Mouse (Mus musculus) adrenal gland, adult 2 months (tissue): ENCODE results near the gene Dmgdh. TPM values are rescaled to one million over a fixed set of nuclear protein-coding genes. Genes with fewer than 3 reads are reported as not detected.

ENCODE experiments used
- DNase-seq: peaks from one replicate; pipeline ENCODE4 v3.0.0; 2021
- polyA plus RNA-seq: library from polyadenylated mRNA; depleted of rRNA; stranded (reverse); fragments of >200 nt; gene quantifications from 2 replicates; pipeline ENCODE4 v1.2.3, GENCODE M21; 2012
- total RNA-seq, 2 experiments: library from RNA; stranded (reverse); gene quantifications; 2 replicates each; pipeline ENCODE4 v1.2.3; 2021

Dmgdh gene
- total and polyA plus RNA-seq, 3 experiments: 0.17 to 0.89 TPM; not detected in 1

DNA sequence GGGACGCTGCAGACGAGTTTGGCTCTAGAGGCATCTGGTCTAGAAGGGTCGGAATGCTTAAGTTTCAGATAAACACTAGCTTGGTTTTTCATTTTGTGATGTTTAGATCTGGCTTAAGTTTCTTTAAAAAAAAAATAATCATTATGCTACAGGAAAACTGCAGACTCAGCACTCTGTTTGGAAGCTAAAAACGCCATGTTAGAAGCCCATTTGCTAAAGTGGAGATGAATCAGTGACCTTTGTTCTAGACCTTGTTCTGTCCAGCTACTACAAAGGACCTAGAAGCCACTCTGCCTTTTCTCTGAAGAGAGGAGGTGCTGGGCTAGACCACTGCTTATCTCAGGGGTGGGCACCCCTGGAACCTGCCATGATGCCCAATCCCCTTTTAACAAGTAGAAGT lies 36.1 kb downstream of the Dmgdh start:
- DNase-seq: no peak

DNA sequence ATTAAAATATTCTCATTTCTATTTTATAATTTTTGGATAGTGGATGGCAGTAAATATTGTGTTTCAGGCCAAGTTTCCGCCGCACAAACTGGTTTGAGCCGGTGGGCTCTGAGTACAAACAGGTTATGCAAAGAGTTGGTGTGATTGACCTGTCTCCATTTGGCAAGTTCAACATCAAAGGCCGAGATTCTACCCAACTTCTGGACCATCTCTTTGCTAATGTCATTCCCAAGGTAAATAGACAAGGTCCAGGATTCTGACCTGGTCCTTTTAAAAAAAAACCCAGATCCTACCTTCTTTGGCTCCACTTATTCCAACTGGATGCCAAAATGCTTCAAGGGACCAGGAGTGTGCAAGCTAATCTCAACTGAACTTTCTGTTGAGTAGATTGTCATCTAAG lies 37.0 kb downstream of the Dmgdh start:
- DNase-seq: no peak

DNA sequence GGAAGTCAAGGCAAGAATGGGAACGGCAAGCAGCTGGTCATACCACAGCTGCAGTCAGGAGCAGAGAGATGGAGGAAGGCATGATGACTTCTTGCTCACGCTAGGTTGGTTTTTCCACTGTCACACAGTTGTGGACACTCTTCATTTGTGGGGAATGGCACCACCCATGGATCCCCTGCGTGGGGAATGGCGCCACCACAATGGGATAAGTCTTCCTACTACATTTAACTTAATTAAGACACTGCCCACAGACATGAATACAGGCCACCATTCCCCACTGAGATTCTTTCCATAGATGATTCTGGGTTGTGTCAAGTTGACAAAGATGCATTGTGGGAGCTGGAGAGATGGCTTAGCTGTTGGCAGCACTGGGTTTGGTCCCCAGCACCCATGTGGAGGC lies 38.1 kb downstream of the Dmgdh start:
- no peak for DNase-seq

DNA sequence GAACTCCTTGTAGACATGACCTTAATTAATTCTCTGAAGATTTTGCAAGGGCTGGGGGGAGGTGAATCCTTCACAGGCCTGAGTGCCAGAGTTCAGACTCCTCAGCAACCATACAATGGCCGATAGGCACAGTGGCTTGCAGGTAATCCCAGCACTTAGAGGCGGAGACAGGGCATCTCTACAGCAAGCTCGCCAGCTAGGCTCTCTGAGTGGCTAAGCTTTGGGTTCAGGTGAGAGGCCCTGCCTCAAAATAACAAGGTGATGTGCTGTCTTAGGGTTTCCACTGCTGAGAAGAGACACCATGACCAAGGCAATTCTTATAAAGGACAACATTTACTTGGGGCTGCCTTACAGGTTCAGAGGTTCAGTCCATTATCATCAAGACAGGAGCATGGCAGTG lies 39.6 kb downstream of the Dmgdh start:
- DNase-seq: no peak

DNA sequence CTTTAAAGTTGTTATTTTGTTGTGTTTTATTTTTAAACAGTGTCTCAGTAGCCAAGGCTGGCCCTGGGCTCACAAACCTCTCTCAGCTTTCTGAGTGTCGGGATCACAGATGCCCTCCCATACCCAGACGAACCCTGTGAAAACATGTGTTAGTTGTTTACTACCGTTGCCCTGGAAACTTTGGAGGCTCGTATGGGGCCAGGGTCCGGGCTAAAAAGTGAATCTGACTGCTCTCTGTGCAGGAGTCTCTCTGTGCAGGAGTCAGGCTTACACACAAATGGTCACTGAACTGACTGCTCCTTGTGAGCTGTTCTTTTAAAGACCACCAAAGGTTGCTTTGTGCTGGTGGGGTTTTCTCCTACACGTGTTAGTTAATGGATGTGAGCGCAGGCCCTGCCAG lies 42.9 kb downstream of the Dmgdh start:
- no peak for DNase-seq

DNA sequence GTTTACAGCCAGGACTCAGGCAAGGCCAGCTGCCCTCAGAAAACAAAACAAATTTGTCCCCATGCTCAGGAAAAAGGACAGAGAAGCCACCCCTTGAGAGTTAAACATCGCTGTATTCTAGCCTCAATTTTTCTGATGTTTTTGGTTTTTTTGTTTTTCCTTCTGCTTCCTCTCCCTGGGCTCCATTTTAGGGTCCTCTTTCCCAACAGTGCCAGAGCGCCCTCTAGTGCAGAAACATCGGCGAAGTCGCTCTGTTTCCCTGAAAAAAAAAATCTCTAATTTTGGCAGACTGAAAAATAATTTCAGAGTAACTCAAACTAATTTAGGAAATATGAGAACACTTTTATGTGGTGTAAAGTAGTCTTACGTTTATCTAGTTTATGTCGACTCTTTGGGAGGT lies 44.7 kb downstream of the Dmgdh start:
- peak; percentile 58 for DNase-seq

DNA sequence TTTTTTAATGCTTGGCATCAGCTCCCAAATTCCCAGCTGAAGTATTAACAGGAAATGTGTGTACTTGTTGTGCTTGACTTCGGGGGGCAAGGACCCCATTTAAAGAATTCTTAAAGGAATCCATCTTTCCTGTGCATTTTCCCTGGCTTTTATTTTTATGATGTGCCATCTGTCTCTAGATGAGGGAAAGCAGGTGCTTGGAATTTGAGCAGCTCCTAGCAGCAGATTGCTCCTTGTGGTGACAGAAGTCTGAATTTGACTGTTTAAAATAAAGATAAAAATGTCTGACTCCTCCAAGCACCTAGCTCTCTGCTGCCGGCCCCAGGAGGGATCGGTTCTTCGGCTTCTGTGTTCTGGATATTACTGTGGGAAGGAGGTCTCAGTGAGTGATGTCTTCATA lies 47.7 kb downstream of the Dmgdh start:
- DNase-seq: no peak

DNA sequence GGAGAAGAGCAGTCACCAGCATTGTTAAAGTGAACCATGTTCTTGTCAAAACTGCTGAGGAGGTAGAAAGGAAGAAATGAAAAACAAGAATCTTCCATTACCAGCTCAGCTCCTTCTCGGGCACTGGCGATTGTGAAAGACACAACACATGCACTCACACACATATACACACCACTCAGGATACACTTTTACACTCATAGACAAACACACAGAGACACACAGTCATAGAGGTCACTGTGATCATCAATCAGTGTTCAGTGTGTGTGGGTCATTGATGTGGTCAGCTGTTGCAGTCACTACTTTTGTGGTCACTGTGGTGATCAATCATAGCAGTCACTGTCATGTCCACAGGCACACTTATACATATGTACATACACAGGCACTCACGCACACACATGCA lies 49.2 kb downstream of the Dmgdh start:
- DNase-seq: no peak

DNA sequence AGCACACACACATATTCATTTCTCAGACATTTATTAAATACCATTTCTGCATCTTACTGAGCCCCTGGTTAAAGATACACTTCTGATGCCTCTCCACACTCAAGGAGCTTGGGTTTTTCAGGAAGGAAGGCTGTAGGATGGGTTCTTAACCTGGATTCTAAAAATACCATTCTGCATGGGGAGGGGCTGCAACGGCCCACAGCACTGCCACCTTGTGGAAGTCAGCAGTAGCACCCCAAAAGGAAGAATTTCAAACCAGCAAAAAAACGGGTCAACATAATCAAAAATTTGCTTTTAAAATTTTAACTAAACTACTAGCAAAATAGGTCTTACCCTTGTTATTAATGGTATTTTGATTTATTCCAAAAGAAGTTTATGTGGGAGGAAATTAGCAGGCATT lies 50.0 kb downstream of the Dmgdh start:
- DNase-seq: peak; percentile 9

DNA sequence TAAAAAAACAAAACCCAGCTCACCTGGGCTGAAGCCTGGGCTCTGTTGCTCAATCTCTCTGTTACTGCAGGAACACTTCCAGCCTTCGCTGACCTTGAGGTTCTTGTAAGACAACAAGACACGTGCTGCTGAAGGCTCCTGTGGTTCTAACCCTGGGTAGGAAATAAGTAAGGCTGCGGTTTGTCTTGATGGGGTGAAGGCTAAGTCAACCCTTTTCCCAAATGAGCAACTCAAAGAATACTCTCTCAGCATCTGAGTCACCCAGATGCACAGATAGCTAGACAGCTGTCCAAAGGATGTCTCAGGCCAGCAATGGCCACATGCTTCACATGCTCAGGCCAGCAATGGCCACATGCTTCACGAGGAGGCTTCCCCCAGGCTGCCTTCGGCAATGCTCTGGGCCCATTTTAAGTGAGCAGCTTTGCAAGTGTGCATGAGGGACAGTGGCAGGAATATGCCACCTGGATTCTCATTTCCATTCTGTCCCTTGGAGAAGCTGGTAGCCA lies 61.0 kb downstream of the Dmgdh start:
- no peak for DNase-seq

DNA sequence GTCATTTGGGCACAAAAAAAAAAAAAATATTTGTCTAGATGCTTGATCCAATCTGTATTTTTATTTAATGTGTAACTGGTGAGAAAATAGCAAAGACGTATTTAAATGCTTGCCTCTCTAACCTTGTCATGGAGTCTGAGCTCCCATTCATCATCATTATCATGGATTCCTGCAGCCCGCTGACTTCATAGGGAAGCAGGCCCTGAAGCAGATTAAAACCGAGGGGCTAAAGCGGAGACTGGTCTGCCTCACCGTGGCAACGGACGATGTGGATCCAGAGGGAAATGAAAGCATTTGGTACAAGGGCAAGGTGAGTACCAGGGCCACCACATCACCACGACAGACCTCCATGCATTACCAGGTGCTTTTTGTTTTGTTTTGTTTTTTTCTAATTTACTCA lies 69.9 kb downstream of the Dmgdh start:
- DNase-seq: no peak

DNA sequence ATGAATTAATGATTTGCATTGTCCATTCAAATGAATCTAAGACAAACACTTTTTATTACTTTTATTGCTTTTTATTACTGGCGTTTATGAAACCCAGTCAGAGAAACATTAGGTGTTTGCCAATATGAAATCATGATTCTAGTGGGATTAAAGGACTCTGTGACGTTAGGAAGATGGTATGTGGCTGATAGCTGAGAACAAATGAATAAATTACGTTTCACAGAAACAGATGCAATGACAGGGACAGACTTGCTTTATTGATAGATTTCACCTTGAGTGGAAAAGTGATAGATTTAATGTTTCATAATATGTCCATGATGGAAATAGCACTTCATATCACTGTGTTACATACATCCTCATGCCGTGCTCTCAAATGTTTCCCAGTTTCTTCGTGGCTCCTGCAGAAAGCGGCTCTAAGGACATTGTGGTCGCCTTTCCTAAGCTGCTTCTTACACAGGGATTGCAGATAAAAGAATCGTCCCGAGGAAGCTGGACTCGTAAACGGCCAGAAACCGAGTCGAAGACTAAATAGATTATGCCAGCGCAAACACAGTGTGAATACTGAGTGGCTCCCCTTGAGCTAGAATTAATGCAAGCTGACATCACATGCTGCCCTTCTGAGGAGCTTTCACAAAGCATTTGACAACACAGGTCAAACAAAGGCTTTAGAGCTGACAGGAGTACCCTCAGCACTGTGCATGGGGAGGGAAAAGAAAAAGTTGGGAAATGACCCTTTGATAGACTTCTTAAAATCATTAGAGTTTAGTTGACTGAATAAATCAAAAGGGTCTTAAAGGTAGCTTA lies 78.6 kb downstream of the Dmgdh start:
- DNase-seq: no peak

DNA sequence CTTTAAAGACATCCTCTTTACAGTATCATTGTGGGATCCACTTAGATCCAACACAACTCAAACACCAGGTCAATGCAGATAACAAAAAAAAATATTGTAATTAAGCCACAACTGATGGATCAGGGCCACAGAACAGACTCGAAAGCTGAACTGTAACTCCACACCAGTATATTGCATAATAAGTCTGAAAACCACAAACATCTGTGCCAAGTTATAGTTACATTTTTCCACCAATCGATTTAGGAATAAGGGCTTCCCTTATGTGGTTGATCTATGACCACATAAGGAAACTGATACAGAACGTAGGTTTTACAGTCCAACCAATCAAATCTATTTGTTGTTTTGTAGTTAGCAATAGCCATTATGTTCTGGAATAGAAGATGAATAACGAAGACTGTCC lies 80.9 kb downstream of the Dmgdh start:
- no peak for DNase-seq

DNA sequence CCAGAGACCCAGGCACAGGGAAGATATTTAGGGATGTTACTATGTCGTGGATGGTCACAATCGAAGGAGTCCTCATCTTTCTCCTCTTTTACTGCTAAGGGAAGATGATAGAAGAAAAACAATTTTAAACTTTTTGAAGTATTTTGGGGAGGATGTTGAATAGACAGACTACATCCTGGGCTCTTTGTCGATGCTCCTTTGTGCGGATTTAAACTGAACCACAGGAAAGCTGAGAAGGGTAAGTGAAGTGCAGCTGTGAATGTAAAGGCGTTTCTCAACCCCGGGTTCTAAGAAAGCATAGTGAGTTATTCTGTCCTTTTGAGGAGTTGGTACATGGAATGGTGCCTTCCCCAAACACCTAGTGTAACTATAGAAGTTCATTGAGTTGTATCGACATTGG lies 82.4 kb downstream of the Dmgdh start:
- DNase-seq: no peak

DNA sequence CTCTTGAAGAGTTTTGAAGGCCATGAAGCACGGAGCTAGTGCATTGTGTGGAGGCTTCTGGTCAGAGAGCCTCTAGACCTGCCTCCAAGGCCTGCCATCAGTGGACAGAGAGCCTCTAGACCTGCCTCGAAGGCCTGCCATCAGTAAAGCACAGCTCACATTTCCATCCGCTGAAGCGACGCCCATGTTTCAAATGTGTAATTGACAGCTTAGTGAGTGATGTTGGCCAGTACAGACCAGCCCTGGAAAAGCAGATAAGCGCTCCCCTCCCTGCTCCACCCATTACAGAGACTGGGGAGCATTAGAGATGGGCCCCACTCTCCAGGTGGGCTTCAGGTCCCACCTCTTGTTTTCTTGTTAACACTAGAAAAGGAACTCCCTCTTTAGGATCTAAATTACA lies 83.3 kb downstream of the Dmgdh start:
- DNase-seq: no peak

DNA sequence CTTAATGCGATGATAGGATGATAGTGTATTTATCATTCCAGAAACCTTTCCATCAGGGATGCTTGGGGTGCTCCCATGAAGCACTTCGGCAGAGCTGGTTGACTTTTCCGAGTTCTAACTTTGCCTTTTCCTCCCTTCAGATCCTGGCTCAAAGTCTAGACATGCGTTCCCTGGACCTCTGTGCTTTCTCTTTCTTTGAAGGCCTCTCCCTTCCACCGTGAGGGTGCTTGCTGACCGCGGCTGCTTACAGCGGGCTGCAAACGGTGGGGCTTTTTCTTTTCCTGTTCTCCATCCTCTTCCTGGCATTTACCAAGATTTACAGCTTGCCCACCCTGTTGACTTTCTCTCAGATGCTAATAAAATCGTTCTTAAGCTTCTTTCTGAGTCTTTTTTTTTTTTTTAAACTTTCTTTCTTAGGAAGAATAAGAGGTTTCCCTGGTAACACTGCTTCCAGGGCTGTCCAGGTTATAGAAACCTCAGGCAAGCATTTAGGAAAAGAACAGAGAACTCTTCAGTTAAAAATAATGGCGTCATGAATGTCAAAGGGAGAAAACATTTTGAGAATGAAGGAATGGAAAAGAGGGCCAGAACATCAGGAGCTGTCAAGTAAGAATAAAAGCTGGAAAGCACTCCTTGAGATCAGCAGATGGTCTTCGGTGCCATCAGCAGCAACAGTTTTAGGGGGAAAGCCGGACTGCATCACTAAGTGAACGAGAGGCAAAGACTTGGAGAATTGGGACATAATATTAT lies 84.1 kb downstream of the Dmgdh start:
- no peak for DNase-seq

DNA sequence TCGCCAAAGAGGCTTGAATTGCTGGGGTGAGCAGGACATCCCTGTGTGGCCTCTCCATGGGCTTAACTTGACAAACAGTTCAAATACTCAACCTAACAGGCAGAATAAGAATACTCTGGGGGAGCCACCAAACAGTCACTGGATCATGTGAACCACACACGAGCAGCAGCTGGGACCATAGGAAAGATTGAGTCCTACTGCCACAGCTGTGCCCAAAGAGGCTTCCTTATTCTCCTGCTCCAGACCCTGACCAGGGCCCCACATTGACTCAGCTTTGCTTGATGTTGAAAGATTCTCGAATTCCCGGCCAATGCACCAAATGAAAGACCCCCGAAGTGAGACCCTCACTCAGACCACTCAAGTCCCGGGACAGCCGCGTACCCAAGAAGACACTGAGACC lies 87.6 kb downstream of the Dmgdh start:
- DNase-seq: no peak

DNA sequence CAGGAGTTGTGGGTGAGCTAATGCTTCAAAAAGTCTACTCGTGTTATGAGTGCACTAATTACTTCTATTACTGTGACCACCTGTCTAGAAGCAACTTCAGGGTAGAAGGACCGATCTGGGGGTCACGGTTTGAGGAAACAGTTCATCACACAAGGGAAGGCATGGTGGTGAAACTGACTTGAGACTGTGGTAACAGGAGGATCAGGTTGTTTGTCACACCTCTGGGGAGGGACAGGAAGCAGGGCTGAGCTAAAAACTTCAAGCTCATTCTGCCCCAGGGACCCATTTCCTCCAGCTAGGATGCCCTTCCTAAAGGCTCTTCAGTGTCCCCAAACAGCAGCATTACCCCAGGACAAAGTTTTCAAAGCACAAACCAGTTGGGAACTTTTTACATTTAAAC lies 88.6 kb downstream of the Dmgdh start:
- no peak for DNase-seq

DNA sequence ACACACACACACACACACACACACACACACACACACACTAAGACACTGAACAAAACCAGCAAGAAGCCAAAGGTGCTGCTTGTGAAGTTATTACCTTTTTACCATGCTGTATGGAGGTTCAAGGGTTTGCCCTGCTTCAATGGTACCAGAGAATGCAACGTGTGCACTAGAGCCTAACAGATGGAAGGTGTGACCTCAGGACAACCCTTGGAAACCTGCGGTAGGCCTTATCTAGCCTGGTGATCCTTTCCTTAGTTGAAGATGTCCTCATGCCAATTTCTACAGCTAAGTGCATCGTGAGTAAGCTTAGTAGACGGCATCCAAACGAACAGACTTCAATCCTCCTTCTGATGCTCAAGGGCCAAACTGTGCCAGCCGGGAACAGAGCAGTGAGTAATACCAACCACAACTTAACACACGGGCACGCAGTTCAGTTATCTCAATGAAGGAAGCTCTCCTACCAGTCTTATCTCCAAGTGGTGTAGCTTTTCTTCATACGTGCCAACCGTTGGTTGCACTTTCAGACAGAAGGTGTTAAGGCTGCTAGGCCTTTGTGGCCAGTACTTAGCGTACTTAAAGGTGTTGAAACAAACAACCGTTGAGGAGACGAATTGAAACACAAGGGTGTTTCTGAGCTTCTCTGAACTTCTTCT lies 90.2 kb downstream of the Dmgdh start:
- DNase-seq: no peak

DNA sequence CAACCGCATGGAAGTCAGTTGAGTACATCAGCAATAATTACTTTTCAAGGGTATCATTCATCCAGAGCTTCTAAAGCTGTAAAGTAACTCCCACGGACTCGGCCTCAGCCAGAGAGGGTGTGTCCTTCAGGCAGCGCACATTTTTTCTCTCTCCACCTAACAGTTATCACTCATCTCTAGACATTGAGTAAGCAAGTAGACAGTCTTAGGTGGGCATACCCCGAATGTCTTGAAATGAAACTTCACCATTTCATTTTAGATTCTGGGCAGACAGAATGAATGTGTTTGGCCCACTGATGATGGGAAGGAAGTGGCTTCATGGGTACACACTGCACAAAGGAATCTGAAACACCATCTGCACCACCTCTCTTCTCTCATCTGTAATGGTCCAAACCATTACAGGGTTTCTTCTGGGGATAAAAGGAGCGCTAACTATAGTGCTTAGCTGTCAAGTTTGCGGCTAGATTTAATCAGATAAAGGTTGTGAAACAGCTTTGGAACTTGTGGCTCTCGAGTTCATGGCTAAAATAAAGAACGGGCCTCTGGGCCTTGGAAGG lies 96.9 kb downstream of the Dmgdh start:
- DNase-seq: no peak

DNA sequence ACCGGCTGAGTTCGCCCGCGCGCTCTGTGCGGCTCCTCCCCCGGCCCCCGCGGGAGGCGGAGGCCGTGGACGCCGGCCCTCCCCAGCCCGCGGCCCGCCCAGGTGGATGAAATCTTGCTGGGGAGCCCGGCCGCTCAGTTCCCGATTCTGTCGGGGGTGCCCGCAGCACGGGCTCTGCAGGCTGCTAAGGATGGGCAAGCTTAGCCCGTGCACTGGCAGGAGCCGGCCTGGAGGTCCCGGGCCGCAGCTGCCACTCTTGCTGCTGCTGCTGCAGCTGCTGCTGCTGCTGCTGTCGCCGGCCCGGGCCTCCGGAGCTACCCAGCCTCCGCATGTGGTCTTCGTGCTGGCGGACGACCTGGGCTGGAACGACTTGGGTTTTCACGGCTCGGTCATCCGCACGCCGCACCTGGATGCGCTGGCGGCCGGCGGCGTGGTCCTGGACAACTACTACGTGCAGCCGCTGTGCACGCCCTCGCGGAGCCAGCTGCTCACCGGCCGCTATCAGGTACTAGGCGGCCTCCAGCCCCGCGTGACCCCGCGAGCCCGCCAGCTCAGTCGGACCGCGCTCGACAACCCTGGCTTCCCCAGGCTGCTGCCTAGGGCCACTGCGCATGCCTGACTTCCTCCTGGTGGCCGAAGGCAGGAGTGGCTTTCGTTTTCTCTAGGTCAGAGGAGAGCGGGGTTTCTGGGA lies 97.5 kb downstream of the Dmgdh start, which contains the start of gene Arsb:
TSS of gene Arsb (plus strand) at position 43 of the 691 bp plus-strand sequence.
- DNase-seq: peak; percentile 94

DNA sequence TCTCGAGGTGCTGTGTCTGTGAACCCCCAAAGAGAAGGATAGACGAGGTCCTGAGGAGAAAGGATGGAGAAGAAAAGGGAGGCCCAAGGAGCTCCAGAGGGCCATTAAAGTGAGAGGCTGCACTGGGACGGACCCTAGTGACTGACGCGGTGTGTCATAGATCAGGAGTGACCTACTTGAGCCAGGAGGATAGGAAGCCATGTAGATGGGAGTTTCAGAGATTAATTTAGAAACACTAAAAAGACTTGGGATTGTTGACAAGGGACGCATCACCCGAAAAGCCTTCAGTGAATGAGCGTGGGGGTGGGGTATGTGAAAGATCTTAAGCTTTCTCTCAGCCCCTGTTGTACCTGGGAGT lies 98.0 kb downstream of the Dmgdh start:
- DNase-seq: no peak
